Mouse (Mus musculus) thymus, postnatal 25 days (tissue): Measurements from ENCODE around the gene Pkp1.
A peak's percentile ranks its signal among the peaks of the same experiment; 100 is the strongest.

Experiments
- DNase-seq: peaks from one replicate; pipeline ENCODE4 v3.0.0; 2022

Gene Pkp1

DNA sequence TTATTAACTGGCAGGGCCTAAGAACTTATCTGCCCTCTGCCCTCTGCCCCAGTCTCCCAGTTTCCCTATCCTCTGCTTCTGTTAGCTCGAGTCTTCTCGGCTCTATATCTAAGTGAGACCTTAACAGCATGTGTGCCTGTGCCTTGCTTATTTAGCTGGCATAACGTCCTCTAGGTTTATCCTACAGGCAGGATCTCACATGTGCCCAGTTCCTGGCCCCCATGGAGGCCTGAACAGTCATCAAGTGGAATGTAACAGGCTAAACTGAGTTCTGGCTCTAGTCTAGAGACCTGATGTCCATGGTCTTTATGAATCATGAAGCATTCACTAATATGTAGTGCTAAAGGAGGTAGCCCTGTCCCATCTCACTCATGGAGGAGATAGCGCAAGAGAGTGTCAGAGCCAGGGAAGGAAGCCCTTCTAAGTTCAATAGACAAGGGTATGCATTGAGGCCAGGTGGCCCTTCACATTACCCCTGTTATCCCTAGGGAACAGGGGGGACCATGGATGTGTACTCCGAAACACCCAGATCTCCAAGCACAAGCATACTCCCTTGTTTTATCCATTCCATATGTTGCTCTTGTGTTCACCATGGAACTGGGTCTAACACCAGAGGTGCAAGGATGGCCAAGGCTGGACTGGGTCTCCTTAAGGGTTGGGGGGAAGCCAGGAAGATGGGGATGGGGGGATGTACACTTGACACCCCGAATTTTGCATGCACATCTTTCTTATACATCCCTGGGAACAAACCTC lies 64.2 kb downstream of the Pkp1 start:
- no peak for DNase-seq

GRCm38 (mm10) chr1:135853200-135853599 lies 65.8 kb downstream of the Pkp1 start:
- DNase-seq: no peak

- DNase-seq: no peak
Measured at GRCm38 (mm10) chr1:135852044-135852756, 66.8 kb downstream of the Pkp1 start.

- DNase-seq: peak; percentile 10
Measured at GRCm38 (mm10) chr1:135850722-135851512, 68.1 kb downstream of the Pkp1 start.

- DNase-seq: no peak
Measured at GRCm38 (mm10) chr1:135847611-135848351, 71.2 kb downstream of the Pkp1 start.

DNA sequence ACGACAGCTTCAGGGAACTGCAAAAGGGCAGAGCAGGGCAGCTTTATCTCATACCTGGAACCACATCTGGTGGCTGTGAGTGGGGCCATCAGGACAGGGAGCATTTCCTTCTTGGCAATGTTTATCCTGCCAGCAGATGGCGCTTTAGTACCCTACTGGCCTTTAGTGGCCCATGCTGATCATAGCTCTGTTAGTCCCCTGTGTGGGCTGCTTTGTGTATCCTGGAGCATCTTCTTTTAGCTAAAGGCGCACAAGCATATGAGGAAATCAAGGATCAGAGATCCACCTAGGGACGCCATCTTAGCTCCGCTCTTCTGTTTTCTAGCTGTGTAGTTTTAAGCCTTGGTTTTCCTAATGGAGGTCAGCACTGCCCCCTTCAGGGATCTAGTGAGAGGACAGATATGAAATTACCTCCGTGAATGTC lies 71.9 kb downstream of the Pkp1 start:
- peak; percentile 38 for DNase-seq

GRCm38 (mm10) chr1:135846632-135847031 lies 72.4 kb downstream of the Pkp1 start:
- no peak for DNase-seq

DNA sequence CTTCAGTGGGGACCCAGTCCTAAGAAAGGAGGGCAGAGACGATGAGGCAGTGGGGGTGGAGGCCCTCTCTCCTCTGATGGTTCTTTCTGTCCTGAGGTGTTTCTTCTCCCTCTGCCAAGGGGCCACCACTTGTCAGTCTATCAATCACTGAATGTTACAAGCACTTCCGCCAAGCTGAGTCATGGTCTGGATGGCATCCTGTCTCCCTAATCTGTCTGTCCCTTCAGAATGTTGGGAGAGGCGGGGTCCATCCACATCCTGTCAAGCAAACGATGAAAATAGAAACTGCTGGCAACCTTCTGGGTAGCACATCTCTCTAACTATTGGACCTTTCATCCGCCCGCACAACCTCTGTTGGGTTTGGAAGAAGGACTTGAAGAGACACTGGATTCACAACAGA lies 74.5 kb downstream of the Pkp1 start:
- no peak for DNase-seq

GRCm38 (mm10) chr1:135843519-135844262 lies 75.3 kb downstream of the Pkp1 start:
- no peak for DNase-seq

DNA sequence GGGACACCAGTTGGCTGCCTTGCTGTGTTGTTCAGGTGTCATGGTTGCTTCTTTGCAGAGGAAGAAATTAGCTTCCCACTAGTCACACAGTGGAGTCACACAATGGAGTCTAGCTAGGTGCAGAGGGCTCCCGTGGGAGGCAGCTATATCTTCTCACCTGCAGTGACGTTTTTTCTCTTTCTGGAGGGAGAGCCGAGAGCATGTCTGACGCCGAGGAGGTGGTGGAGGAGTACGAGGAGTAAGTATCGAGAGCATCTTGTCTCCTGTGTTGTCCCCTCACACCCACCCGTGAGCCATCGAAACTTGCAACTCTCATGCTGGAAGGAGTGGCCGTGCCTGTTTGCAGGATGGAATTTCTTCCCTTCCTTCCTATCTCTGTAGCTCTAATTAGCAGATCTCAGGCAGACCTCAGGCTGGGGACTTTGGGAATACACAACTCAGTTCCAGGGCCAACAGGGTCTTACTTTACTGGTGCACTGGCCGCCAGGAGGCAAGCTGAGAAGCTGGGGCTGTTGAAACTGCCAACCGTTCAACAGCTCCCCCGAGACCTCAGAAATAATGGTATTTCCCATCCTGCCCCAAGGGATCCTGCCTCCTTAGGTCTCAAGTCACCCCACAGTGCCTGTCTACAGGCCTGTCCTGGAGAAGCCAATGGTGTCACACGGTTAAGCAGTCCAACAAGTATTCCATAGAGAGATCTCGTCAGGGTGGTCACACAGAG lies 78.2 kb downstream of the Pkp1 start:
- no peak for DNase-seq

GRCm38 (mm10) chr1:135839065-135839464 lies 79.9 kb downstream of the Pkp1 start:
- no peak for DNase-seq

DNA sequence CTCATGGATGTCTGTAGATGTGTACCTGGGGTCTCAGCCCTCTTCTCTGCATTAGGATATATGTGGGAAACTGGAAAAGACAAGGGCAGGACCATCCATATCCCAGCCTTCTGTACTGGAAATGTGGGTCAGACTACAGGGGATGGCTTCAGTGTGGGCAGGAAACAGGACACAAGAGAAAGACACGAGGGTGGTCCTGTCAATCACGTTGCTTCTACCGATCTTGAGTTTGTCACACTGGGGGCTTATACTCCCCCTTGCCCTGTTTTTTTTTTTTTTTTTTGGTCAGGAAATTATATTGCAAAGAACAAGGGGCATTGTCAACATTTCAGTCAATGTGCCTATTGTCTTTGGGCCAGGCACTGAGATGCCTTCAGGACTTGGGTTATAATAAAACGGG lies 80.4 kb downstream of the Pkp1 start:
- DNase-seq: no peak

- no peak for DNase-seq
Measured at GRCm38 (mm10) chr1:135835716-135836483, 83.1 kb downstream of the Pkp1 start, which contains the start of gene Tnnt2. TSS of gene Tnnt2 (plus strand) at chr1:135836354.

GRCm38 (mm10) chr1:135834983-135835382 lies 84.0 kb downstream of the Pkp1 start:
- DNase-seq: no peak

DNA sequence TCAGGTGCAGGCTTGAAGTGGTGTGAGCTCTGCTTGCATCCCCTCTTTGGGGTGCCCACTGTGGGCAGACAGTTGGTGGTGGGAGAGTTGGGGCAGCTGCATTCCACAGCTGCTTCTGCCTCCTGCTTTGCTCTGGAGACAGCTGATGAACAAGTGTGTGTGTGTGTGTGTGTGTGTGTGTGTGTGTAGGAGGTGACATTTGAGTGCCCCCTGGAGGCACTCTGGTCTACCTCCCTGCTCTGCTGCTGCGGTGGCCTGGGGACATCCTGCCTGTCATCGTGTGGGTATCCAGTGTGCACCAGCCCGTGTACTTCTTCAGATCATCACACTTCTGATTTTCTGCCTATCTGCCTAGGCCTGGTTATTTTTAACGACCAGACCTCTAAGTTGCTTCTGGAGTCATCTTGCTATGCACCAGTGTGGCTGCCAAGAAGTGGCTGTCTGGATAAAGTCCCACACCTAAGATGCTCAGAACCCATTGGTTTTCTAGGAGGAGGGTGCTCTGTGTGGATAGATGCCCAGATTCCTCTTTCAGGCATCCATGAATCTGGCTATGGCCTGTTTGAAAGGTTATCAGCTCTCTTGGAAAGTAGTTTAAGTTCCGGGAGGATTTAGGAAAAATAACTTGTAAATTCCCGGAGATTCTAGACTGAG lies 84.7 kb downstream of the Pkp1 start:
- peak; percentile 27 for DNase-seq

DNA sequence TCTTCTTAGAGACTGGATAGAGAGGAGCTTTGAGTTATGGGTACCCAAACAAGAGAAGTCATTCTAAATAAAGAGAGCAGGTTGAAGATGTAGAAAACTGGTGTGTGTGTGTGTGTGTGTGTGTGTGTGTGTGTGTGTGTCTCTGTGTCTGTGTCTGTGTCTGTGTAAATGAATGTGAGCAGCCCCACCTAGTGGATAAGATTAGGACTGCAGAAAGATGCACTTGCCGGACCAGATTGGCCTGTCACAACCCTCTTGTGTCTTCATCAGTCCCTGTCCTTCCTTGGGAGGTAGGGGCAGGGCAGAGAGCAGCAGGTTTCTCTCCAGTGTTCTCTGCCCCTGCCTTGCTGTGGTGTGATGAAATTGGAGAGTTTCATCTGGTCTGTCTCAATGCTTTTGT lies 90.1 kb downstream of the Pkp1 start:
- peak; percentile 58 for DNase-seq

GRCm38 (mm10) chr1:135821780-135822179 lies 97.2 kb downstream of the Pkp1 start:
- DNase-seq: no peak
